Mouse (Mus musculus) activated CD4-positive, CD25-positive, alpha-beta regulatory T cell, adult 4 months (primary cell): ENCODE measurements at regions not wholly inside any gene's neighbourhood (a gene's known extent, or its start where the extent isn't known, plus 50 kb on each side); places are given as distances from the start of the nearest gene placed in this dataset.

Experiments
- ATAC-seq: one replicate; pipeline ENCODE4 v1.8.0; 2017

- ATAC-seq, result no peak
Measured at GRCm38 (mm10) chr15:8582676-8583075, 62.9 kb upstream of the Gm2310 start.

- no peak for ATAC-seq
Measured at GRCm38 (mm10) chr15:8581146-8581913, 61.6 kb upstream of the Gm2310 start.

- ATAC-seq, result no peak
Measured at GRCm38 (mm10) chr15:8580077-8580476, 60.3 kb upstream of the Gm2310 start.

- ATAC-seq, result peak; percentile 76
Measured at GRCm38 (mm10) chr15:8577480-8577881, 57.7 kb upstream of the Gm2310 start.

GRCm38 (mm10) chr15:8576975-8577374 lies 57.2 kb upstream of the Gm2310 start:
- ATAC-seq, result no peak

- ATAC-seq, result peak; percentile 85
Measured at GRCm38 (mm10) chr15:8569617-8570016, 49.9 kb upstream of the Gm2310 start.
